Mouse (Mus musculus): ENCODE data around the gene Thy1.

Thy1 gene

GRCm38 (mm10) chr9:44033957-44034727 is 9.0 kb upstream of the Thy1 start:
- no peak for DNase-seq (ENCODE audit: low spot score in 2 of 2)

GRCm38 (mm10) chr9:44037106-44037505 is 6.1 kb upstream of the Thy1 start:
- DNase-seq (ENCODE audit: low spot score in 2 of 2): no peak

GRCm38 (mm10) chr9:44041511-44042395 is 1.4 kb upstream of the Thy1 start:
- no peak for DNase-seq (ENCODE audit: low spot score in 2 of 2)

GRCm38 (mm10) chr9:44042396-44042680 is 846 bp upstream of the Thy1 start:
- DNase-seq (ENCODE audit: low spot score in 2 of 2): no peak

- DNase-seq (ENCODE audit: low spot score in 2 of 2): no peak
Observed at GRCm38 (mm10) chr9:44043708-44044425, 683 bp downstream of the Thy1 start.

GRCm38 (mm10) chr9:44044426-44045157 is 1.4 kb downstream of the Thy1 start:
- peak in 1 of 2 experiments; percentile 48 for DNase-seq (ENCODE audit: low spot score in 2 of 2)

GRCm38 (mm10) chr9:44045158-44045883 is 2.1 kb downstream of the Thy1 start:
- DNase-seq (ENCODE audit: low spot score in 2 of 2): no peak

- DNase-seq (ENCODE audit: low spot score in 2 of 2): no peak
Observed at GRCm38 (mm10) chr9:44045884-44046272, 2.7 kb downstream of the Thy1 start.

- no peak for DNase-seq (ENCODE audit: low spot score in 2 of 2)
Observed at GRCm38 (mm10) chr9:44046426-44046825, 3.2 kb downstream of the Thy1 start.

- DNase-seq (ENCODE audit: low spot score in 2 of 2): no peak
Observed at GRCm38 (mm10) chr9:44047071-44047470, 3.9 kb downstream of the Thy1 start.

- DNase-seq (ENCODE audit: low spot score in 2 of 2): no peak
Observed at GRCm38 (mm10) chr9:44047571-44048490, 4.6 kb downstream of the Thy1 start.

GRCm38 (mm10) chr9:44048541-44049380 is 5.6 kb downstream of the Thy1 start:
- peak; percentile 42 to 46 for DNase-seq (ENCODE audit: low spot score in 2 of 2)

GRCm38 (mm10) chr9:44049381-44050165 is 6.4 kb downstream of the Thy1 start:
- DNase-seq (ENCODE audit: low spot score in 2 of 2): no peak

GRCm38 (mm10) chr9:44052855-44053254 is 9.7 kb downstream of the Thy1 start:
- DNase-seq (ENCODE audit: low spot score in 2 of 2): no peak

- no peak for DNase-seq (ENCODE audit: low spot score in 2 of 2)
Observed at GRCm38 (mm10) chr9:44053936-44054335, 10.8 kb downstream of the Thy1 start.

- DNase-seq (ENCODE audit: low spot score in 2 of 2): no peak
Observed at GRCm38 (mm10) chr9:44058606-44059005, 15.4 kb downstream of the Thy1 start.

- DNase-seq (ENCODE audit: low spot score in 2 of 2): no peak
Observed at GRCm38 (mm10) chr9:44065177-44065576, 22.0 kb downstream of the Thy1 start.

- DNase-seq (ENCODE audit: low spot score in 2 of 2): peak; percentile 100
Observed at GRCm38 (mm10) chr9:44066785-44067225, 23.6 kb downstream of the Thy1 start, which contains the start of gene Usp2. Gene Usp2 (plus strand): TSS chr9:44067021.

Measured in right cerebral cortex, postnatal 36 days (tissue).